Mouse (Mus musculus) cerebellum, postnatal 10 days (tissue): ENCODE measurements around the gene 1700010I14Rik.
A peak's percentile ranks its signal among the peaks of the same experiment; 100 is the strongest.

Source experiments
- DNase-seq, 2 experiments: peaks; one replicate each; pipeline ENCODE4 v3.0.0; 2021; ENCODE audit warnings: mixed read lengths in 2 of 2

The 1700010I14Rik gene

GRCm38 (mm10) chr17:9030181-9030580 lies 42.0 kb downstream of the 1700010I14Rik start:
- peak; percentile 28 to 34 for DNase-seq

GRCm38 (mm10) chr17:9031241-9032141 lies 43.4 kb downstream of the 1700010I14Rik start:
- peak; percentile 96 to 97 for DNase-seq

- peak; percentile 72 to 79 for DNase-seq
Observed at GRCm38 (mm10) chr17:9032362-9033044, 44.4 kb downstream of the 1700010I14Rik start.

- DNase-seq = no peak
Observed at GRCm38 (mm10) chr17:9033511-9033910, 45.4 kb downstream of the 1700010I14Rik start.

- DNase-seq = no peak
Observed at GRCm38 (mm10) chr17:9035561-9036348, 47.6 kb downstream of the 1700010I14Rik start.

GRCm38 (mm10) chr17:9042723-9043122 lies 54.6 kb downstream of the 1700010I14Rik start:
- peak; percentile 55 to 61 for DNase-seq

- peak in 1 of 2 experiments; percentile 48 for DNase-seq
Observed at GRCm38 (mm10) chr17:9052441-9052980, 64.4 kb downstream of the 1700010I14Rik start.

- peak; percentile 15 to 22 for DNase-seq
Observed at GRCm38 (mm10) chr17:9059360-9059932, 71.3 kb downstream of the 1700010I14Rik start.
